Mouse (Mus musculus): ENCODE measurements at regions not wholly inside any gene's neighbourhood (a gene's known extent, or its start where the extent isn't known, plus 50 kb on each side); places are given as distances from the start of the nearest gene placed in this dataset. TPM values are rescaled to one million over a fixed set of nuclear protein-coding genes. Genes with fewer than 3 reads are reported as not detected.

DNA sequence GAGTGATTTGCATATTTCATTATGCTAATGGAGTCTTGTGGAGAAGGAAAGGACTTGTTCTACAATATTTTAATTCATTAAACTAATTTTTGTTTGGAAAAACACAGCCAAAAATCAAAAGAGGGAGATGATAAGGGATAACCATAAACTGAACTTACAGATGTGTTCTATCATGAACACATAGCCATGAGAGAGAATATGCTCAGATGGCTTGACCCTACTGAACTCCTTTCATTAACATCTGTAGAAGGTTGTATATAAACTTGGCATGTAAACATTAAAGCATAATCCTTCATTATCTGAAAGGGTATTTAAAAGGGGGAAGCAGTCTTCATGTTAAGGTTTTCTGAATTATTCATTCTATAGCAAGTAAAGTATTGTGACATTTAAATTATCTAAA lies 871.1 kb downstream of the Tlr4 start:
- DNase-seq (ENCODE audit: low spot score) (no peak), ATAC-seq (ENCODE audit: insufficient read depth, low FRiP score, low TSS enrichment) (no peak)

More for the DNA sequence above, 871.1 kb downstream of the Tlr4 start:
- Histone ChIP-seq H3K9ac (ENCODE audit: low read length) (no peak overlapping the region), H3K36me3 (ENCODE audit: control insufficient read depth, insufficient read depth, low read length) (no peaks in the 10 kb centered on the region), H3K4me1 (ENCODE audit: control insufficient read depth, insufficient read depth, low read length) (no peaks in the 10 kb centered on the region), H3K27me3 (ENCODE audit: control insufficient read depth, insufficient read depth, low read length) (no peaks in the 10 kb centered on the region), H3K4me2 (ENCODE audit: low read depth) (no peak overlapping the region), H3K9me3 (ENCODE audit: control insufficient read depth, low read length) (no peaks in the 10 kb centered on the region), H3K27ac (ENCODE audit: low read depth, low read length) (no peak overlapping the region), H3K4me3 (ENCODE audit: low read depth, low read length) (no peak overlapping the region)

Small RNA genes in the stretch of these regions (microRNA-seq; reads per million reads assigned to microRNA genes)
- gene Gm44497 = not detected

Measured in neural tube, embryonic 11.5 days (tissue).